Mouse (Mus musculus) hindlimb bud, embryonic 11.5 days (tissue): ENCODE data around the gene Olfr130.

Experiments
- DNase-seq: peaks from one replicate; pipeline ENCODE4 v3.0.0-alpha.2; 2012; ENCODE audit warnings: low read depth, low spot score; ENCODE audit errors: extremely low spot score

Gene Olfr130

GRCm38 (mm10) chr17:38063621-38064020, at the start of gene Olfr130:
Olfr130 (plus strand) TSS chr17:38063921.
- no peak for DNase-seq

GRCm38 (mm10) chr17:38016341-38016740, 47.4 kb upstream of the Olfr130 start:
- DNase-seq: no peak

- DNase-seq: no peak
Observed at GRCm38 (mm10) chr17:38026297-38026696, 37.4 kb upstream of the Olfr130 start.

GRCm38 (mm10) chr17:38059979-38060378, 3.7 kb upstream of the Olfr130 start, which contains the start of gene Olfr129:
Olfr129 (minus strand) TSS chr17:38060079.
- no peak for DNase-seq

GRCm38 (mm10) chr17:38082364-38082763, 18.6 kb downstream of the Olfr130 start:
- no peak for DNase-seq

GRCm38 (mm10) chr17:38088593-38088992, 24.9 kb downstream of the Olfr130 start, which contains the start of gene Olfr131:
Olfr131 (minus strand) TSS chr17:38088693.
- DNase-seq: no peak
